Comparison of ENCODE assay signal across 19 mouse cellular contexts in genomic region chr2:128062756-128063155, GRCm38 (mm10).
"Had no signal": no experiment of that assay in that cellular context is flagged by ENCODE, and none has a peak within 500 bp of the region (broad histone marks: within the 10 kb centered on the region; RNA-seq: fewer than 3 reads in every experiment).

No protein-coding gene starts in this region.

- H3K4me3 ChIP-seq: megakaryocyte, embryonic 14.5 days; midbrain, embryonic 13.5 days; myocyte; neural tube, embryonic 13.5 days; neural tube, embryonic 15.5 days had no signal

- H3K4me2 ChIP-seq: lung, embryonic 14.5 days; midbrain, embryonic 11.5 days; midbrain, embryonic 13.5 days; neural tube, embryonic 13.5 days; neural tube, embryonic 15.5 days had no signal

- ATAC-seq: midbrain, embryonic 13.5 days; midbrain, embryonic 16.5 days had no signal

- H3K27me3 ChIP-seq: neural tube, embryonic 13.5 days; neural tube, embryonic 15.5 days had no signal

- DNase-seq: lung, adult 18-20 months; lung, embryonic 14.5 days; lung, postnatal 10 days; lung, postnatal 4 days; retina, postnatal 1 day; right cerebral cortex, adult 18-20 months; right cerebral cortex, postnatal 25 days; right cerebral cortex, postnatal 4 days; spleen, adult 18-20 months; thymus, adult 18-20 months; thymus, postnatal 14 days; thymus, postnatal 36 days had no signal

- H3K9me3 ChIP-seq: midbrain, embryonic 13.5 days; neural tube, embryonic 13.5 days; neural tube, embryonic 15.5 days had no signal

- H3K36me3 ChIP-seq: midbrain, embryonic 13.5 days; neural tube, embryonic 13.5 days; neural tube, embryonic 15.5 days had no signal

- H3K9ac ChIP-seq: lung, embryonic 14.5 days; midbrain, embryonic 13.5 days; neural tube, embryonic 13.5 days; neural tube, embryonic 15.5 days had no signal

- H3K4me1 ChIP-seq: neural tube, embryonic 13.5 days; neural tube, embryonic 15.5 days had no signal

- H3K27ac ChIP-seq: midbrain, embryonic 13.5 days; neural tube, embryonic 13.5 days; neural tube, embryonic 15.5 days had no signal
